Mouse (Mus musculus) mouse trophoblast stem cell (cell line): ENCODE measurements around the gene Jtb.

Source experiments
- in situ Hi-C, 2 experiments: fragments of 300-500 bp; cut with MseI, MboI; formaldehyde crosslinking; loops; 2 replicates in 1 of 2; 3 replicates in 1 of 2; pipeline ENCODE4 v1.15.1; 2025

The Jtb gene

GRCm38 (mm10) chr3:90258521-90258920 is 27.1 kb downstream of the Jtb start:
- in situ Hi-C loops, result no loop called here

GRCm38 (mm10) chr3:90263121-90263771 is 31.8 kb downstream of the Jtb start:
- in situ Hi-C loops, result no loop called here

DNA sequence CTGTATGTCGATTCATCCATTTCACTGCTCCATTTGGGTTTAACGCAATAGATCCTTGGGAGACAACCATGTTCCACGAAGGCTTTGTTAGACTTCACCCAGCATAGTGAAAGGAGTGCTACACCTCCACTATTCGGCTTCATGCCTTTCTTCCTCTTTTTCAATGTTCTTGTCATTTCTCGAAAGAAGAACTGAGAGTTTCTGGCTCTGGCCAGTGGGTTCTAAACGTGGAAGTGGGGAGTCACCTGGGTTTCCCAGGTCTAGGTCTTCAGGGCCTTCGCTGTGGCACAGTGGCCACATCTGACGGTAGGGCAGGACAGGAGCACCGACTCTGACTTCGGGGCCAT is 33.3 kb downstream of the Jtb start:
- in situ Hi-C loops, result no loop called here

DNA sequence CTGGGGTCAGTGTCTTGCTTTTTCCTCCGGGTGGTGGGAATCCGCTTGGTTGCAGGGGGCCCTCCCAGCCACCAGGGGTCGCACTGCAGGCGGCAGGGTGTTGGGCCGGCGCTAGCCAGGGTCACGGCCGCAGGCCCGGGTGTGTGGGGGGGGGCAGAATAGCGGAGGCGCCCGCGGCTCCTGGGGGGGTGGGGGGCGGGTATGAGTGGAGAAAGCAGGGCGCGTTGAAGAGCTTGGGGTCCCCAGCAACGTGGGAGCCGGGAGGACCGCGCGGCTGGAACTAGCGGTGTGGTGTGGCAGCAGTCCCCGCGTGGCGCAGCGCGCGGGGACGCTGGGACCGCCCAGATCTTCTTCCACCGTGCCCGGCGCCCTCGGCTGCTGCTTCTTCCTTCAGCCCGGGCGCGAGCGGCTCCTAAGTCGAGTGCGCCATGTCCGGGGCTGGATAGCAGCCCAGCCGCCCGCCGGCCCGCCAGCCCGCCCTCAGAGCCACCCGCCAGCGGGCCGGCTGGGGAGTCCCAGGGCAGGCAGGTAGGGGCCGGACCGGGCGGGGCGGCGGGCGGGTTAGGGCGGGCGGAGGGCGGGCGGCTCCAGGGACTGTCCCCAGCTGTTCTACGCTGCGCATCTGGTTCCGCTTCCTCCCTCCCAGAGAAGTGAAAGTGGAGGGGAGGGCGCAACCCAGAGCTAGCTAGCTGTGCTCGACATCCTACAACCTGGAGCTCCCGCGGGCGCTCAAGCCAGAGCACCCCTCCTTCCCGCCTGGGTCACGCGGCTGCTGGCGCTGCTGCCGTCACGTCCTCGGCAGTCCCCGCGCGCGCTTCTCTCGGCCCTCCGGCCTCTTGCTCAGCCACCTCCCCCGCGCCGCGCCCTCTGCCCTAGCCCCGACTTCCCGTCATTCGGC is 33.9 kb downstream of the Jtb start, which contains the start of gene Dennd4b:
Dennd4b (plus strand) TSS at position 152 of the 898 bp plus-strand sequence.
- in situ Hi-C loops, result no loop called here

DNA sequence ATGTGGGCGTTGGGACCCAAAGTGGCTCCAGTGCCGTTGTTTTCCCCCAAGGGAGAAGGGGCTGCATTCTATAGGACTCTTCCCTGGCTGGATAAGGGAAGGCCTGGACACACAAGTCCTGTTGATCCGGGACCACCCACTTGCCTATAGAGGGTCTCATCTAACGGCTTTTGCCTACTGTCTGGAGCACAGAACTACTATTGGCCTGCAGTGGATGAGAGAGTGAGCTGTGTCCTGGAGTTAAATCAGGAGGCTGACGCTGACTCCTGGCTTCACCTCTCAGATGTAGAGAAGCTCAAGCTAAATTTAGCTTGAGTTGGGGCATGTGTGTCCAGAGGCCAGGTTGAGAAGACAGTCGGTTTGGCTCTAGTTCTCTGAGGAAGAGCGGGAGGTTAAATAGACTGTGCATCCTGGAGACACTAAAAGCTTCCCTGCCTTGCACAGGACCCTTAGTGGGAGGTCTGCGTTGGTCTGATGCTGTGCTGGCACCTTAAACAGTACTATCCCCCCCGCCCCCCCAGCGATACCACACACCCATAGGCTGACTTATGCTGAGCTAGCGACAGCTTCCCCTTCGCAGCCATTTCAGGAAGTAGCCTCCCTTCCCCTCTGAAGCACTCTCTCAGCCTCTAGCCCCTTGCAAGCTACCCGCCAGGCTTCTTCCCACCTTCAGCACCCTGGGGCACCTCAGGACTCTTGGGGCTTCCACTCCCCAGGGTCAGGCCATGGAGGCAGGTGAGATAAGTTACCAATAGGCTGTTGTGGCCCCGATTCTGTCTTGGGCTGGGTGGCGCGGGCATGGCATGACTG is 34.7 kb downstream of the Jtb start:
- in situ Hi-C loops, result no loop called here

- in situ Hi-C loops, result no loop called here
Measured at GRCm38 (mm10) chr3:90266901-90267775, 35.7 kb downstream of the Jtb start.

GRCm38 (mm10) chr3:90268190-90268589 is 36.8 kb downstream of the Jtb start:
- in situ Hi-C loops, result no loop called here

DNA sequence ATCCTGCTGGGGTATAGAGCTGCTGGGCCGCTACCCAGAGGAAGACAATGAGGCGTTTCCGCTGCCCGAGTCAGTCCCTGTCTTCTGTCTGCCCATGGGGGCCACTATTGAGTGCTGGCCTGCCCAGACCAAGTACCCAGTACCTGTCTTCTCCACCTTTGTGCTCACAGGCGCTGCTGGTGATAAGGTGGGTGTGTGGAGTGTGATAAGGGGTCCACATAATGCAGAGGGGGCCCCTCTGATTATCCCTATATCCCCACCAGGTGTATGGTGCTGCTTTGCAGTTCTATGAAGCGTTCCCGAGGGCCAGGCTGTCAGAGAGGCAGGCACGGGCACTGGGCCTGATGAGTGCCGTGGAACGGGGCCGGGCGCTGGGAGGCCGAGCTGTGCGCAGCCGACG is 37.6 kb downstream of the Jtb start:
- in situ Hi-C loops, result no loop called here

DNA sequence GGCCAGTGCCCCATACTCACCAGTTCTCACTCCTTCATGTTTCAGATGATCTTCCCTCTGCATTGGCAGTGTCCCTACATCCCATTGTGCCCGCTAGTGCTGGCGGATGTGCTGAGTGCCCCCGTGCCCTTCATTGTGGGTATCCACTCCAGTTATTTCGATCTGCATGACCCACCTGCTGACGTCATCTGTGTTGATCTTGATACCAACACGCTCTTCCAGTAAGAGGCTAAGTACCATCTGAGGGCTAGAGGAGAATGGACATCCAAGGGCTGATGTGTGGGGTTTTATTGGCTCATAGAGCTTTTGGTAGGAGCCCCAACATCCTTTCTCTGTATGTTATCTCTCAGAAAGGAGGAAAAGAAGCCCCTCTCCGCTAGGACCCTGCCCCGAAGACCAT is 39.4 kb downstream of the Jtb start:
- in situ Hi-C loops, result no loop called here

- in situ Hi-C loops, result no loop called here
Measured at GRCm38 (mm10) chr3:90272170-90272569, 40.8 kb downstream of the Jtb start.

- in situ Hi-C loops, result no loop called here
Measured at GRCm38 (mm10) chr3:90273855-90274254, 42.5 kb downstream of the Jtb start.

DNA sequence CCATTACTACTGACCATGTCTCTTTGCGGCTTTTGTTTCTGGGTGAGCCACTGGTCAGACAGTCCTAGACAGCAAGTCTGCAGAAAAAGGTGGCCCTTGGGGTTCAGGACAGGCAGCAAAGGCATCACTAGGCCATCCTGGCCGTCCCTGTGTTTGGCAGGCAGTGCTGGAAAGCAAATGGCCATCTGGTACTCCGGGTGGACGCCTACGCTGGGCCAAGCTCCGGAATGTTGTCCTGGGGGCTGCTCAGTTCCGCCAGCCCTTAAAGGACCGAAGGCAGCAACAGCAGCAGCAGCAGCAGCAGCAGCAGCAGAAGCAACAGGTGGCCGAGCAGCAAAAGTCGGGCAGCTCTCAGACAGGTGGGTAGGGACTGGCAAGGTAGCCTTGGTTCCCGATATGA is 43.9 kb downstream of the Jtb start:
- in situ Hi-C loops, result no loop called here

GRCm38 (mm10) chr3:90276858-90277257 is 45.5 kb downstream of the Jtb start:
- in situ Hi-C loops, result no loop called here

GRCm38 (mm10) chr3:90277793-90278192 is 46.4 kb downstream of the Jtb start:
- in situ Hi-C loops, result no loop called here

- in situ Hi-C loops, result no loop called here
Measured at GRCm38 (mm10) chr3:90278211-90278610, 46.8 kb downstream of the Jtb start.

GRCm38 (mm10) chr3:90279216-90279615 is 47.8 kb downstream of the Jtb start:
- in situ Hi-C loops, result no loop called here

- in situ Hi-C loops, result no loop called here
Measured at GRCm38 (mm10) chr3:90279743-90280142, 48.3 kb downstream of the Jtb start.

DNA sequence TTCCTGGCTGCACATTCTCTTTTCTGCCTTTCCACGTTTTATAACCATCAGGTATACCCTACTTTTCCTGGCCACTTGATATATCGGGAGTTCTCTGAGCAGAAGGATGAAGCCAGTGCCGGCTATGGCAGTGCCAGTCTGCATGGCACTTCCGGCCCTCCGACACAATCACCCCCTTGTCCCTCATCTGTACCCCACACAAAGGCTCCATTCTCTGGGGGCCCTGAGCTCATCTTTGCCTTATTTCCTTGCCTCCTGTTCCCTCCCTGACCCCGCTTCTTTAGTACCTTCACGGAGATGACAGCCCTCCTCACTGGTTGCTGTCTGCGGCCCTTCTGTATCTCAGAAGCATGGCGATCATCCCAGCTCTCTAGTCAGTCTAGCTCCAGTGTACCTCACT is 49.3 kb downstream of the Jtb start:
- in situ Hi-C loops, result no loop called here

GRCm38 (mm10) chr3:90284150-90284549 is 52.8 kb downstream of the Jtb start:
- in situ Hi-C loops, result no loop called here
